Mouse (Mus musculus) embryonic fibroblast, embryonic 13.5 days (primary cell): ENCODE data around the gene Gnl1.
"Not testable (repeated sequence)": the region's sequence is repeated elsewhere in the genome, so short reads cannot be mapped to it uniquely, and the experiment has no call there.

ENCODE experiments used
- CTCF ChIP-seq: IDR thresholded peaks from 2 replicates; pipeline ENCODE4 v1.5.1; 2011; ENCODE audit warnings: mild to moderate bottlenecking, control low read depth, low read length, moderate library complexity, borderline replicate concordance; ENCODE audit not compliant: insufficient read depth
- POLR2A ChIP-seq: IDR thresholded peaks from 2 replicates; pipeline ENCODE4 v1.6.1; 2011; ENCODE audit warnings: low read depth, mild to moderate bottlenecking, control low read depth, low read length, moderate library complexity

DNA sequence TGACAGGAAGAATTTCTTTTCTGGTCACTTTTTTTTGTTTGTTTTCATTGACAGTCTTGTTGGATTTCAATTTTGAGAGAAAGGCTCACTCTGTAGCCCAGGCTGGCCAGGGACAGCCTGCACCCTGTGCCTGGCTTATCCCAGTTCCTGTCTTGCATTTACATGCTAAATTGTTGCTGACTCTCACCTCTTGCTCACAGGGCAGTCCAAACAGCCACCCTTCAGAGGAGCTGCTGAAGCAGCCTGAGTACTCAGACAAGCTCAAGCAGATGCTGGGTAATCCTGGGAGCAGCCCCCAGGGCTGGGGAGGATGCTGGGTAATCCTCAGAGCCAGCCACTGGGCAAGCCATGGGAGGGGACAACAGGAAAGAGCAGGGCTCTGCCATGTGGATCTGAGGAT lies 28.7 kb upstream of the Gnl1 start:
- not testable (repeated sequence) for TF ChIP-seq CTCF, POLR2A
